Mouse (Mus musculus): ENCODE measurements around the gene Chn2. TPM values are rescaled to one million over a fixed set of nuclear protein-coding genes. Genes with fewer than 3 reads are reported as not detected.

Gene Chn2
- polyA plus RNA-seq, 1 experiment from 2014 or later, result 5.4 TPM

GRCm38 (mm10) chr6:54251401-54252191 lies 212.2 kb downstream of the Chn2 start:
- Histone ChIP-seq H3K4me2 (no peak overlapping the region), H3K4me1 (replicated peaks) (peaks cover 10% of the 10 kb centered on the region), H3K9ac (no peak overlapping the region), H3K9me3 (replicated peaks) (no peaks in the 10 kb centered on the region), H3K27me3 (no peaks in the 10 kb centered on the region), H3K36me3 (no peaks in the 10 kb centered on the region), H3K4me3 (no peak overlapping the region), H3K27ac (no peak overlapping the region)
- no peak for ATAC-seq (replicated peaks; ENCODE audit: insufficient number of reproducible peaks, insufficient read depth, low FRiP score, low read depth)
- 64% methylated on average over 17 of the region's 17 CpGs for WGBS

GRCm38 (mm10) chr6:54253206-54253605 lies 213.9 kb downstream of the Chn2 start:
- Histone ChIP-seq H3K4me3 (no peak overlapping the region), H3K27ac (no peak overlapping the region), H3K9ac (no peak overlapping the region), H3K27me3 (no peaks in the 10 kb centered on the region), H3K36me3 (no peaks in the 10 kb centered on the region), H3K9me3 (replicated peaks) (no peaks in the 10 kb centered on the region), H3K4me1 (replicated peaks) (peaks cover 10% of the 10 kb centered on the region), H3K4me2 (no peak overlapping the region)
- no peak for ATAC-seq (replicated peaks; ENCODE audit: insufficient number of reproducible peaks, insufficient read depth, low FRiP score, low read depth)
- WGBS, result 57% methylated on average over 5 of the region's 5 CpGs

GRCm38 (mm10) chr6:54253881-54254280 lies 214.5 kb downstream of the Chn2 start:
- Histone ChIP-seq H3K36me3 (no peaks in the 10 kb centered on the region), H3K9me3 (replicated peaks) (no peaks in the 10 kb centered on the region), H3K9ac (no peak overlapping the region), H3K27ac (no peak overlapping the region), H3K4me1 (replicated peaks) (peaks cover 10% of the 10 kb centered on the region), H3K27me3 (no peaks in the 10 kb centered on the region), H3K4me3 (no peak overlapping the region), H3K4me2 (no peak overlapping the region)
- ATAC-seq (replicated peaks; ENCODE audit: insufficient number of reproducible peaks, insufficient read depth, low FRiP score, low read depth), result no peak
- WGBS, result 60% methylated on average over 7 of the region's 7 CpGs

GRCm38 (mm10) chr6:54254759-54255158 lies 215.4 kb downstream of the Chn2 start:
- no peak overlapping the region for H3K27ac ChIP-seq
- 67% methylated on average over 6 of the region's 6 CpGs for whole genome bisulfite sequencing
- H3K4me3 ChIP-seq, result no peak overlapping the region
- no peaks in the 10 kb centered on the region for H3K9me3 ChIP-seq (replicated peaks)
- peaks cover 10% of the 10 kb centered on the region for H3K4me1 ChIP-seq (replicated peaks)
- no peaks in the 10 kb centered on the region for H3K36me3 ChIP-seq
- no peaks in the 10 kb centered on the region for H3K27me3 ChIP-seq
- H3K4me2 ChIP-seq, result no peak overlapping the region
- H3K9ac ChIP-seq, result no peak overlapping the region
- ATAC-seq (replicated peaks; ENCODE audit: insufficient number of reproducible peaks, insufficient read depth, low FRiP score, low read depth), result no peak

- Histone ChIP-seq H3K36me3 (no peaks in the 10 kb centered on the region), H3K4me2 (no peak overlapping the region), H3K4me1 (replicated peaks) (peaks cover 10% of the 10 kb centered on the region), H3K9ac (no peak overlapping the region), H3K4me3 (no peak overlapping the region), H3K9me3 (replicated peaks) (no peaks in the 10 kb centered on the region), H3K27me3 (no peaks in the 10 kb centered on the region), H3K27ac (no peak overlapping the region)
- 78% methylated on average over 11 of the region's 11 CpGs for WGBS
- no peak for ATAC-seq (replicated peaks; ENCODE audit: insufficient number of reproducible peaks, insufficient read depth, low FRiP score, low read depth)
These were observed 216.0 kb downstream of the Chn2 start for GRCm38 (mm10) chr6:54255321-54255720.

GRCm38 (mm10) chr6:54256397-54256796 lies 217.0 kb downstream of the Chn2 start:
- no peak overlapping the region for H3K4me3 ChIP-seq
- peaks cover 10% of the 10 kb centered on the region for H3K4me1 ChIP-seq (replicated peaks)
- H3K36me3 ChIP-seq, result no peaks in the 10 kb centered on the region
- no peaks in the 10 kb centered on the region for H3K9me3 ChIP-seq (replicated peaks)
- no peak overlapping the region for H3K27ac ChIP-seq
- 75% methylated on average over 10 of the region's 10 CpGs for WGBS
- no peak for ATAC-seq (replicated peaks; ENCODE audit: insufficient number of reproducible peaks, insufficient read depth, low FRiP score, low read depth)
- H3K27me3 ChIP-seq, result no peaks in the 10 kb centered on the region
- H3K4me2 ChIP-seq, result no peak overlapping the region
- no peak overlapping the region for H3K9ac ChIP-seq

- Histone ChIP-seq H3K27ac (no peak overlapping the region), H3K9me3 (replicated peaks) (no peaks in the 10 kb centered on the region), H3K9ac (no peak overlapping the region), H3K4me2 (no peak overlapping the region), H3K36me3 (no peaks in the 10 kb centered on the region), H3K4me1 (replicated peaks) (peaks cover 10% of the 10 kb centered on the region), H3K27me3 (no peaks in the 10 kb centered on the region), H3K4me3 (no peak overlapping the region)
- WGBS, result 76% methylated on average over 3 of the region's 3 CpGs
- ATAC-seq (replicated peaks; ENCODE audit: insufficient number of reproducible peaks, insufficient read depth, low FRiP score, low read depth), result no peak
These were observed 218.2 kb downstream of the Chn2 start for GRCm38 (mm10) chr6:54257552-54257951.

- H3K36me3 ChIP-seq, result no peaks in the 10 kb centered on the region
- no peaks in the 10 kb centered on the region for H3K9me3 ChIP-seq (replicated peaks)
- no peak for ATAC-seq (replicated peaks; ENCODE audit: insufficient number of reproducible peaks, insufficient read depth, low FRiP score, low read depth)
- H3K27ac ChIP-seq, result no peak overlapping the region
- peaks cover 9% of the 10 kb centered on the region for H3K4me1 ChIP-seq (replicated peaks)
- H3K9ac ChIP-seq, result no peak overlapping the region
- H3K27me3 ChIP-seq, result no peaks in the 10 kb centered on the region
- WGBS, result 77% methylated on average over 5 of the region's 5 CpGs
- H3K4me2 ChIP-seq, result no peak overlapping the region
- no peak overlapping the region for H3K4me3 ChIP-seq
These were observed 219.1 kb downstream of the Chn2 start for GRCm38 (mm10) chr6:54258462-54258861.

- no peak overlapping the region for H3K9ac ChIP-seq
- no peaks in the 10 kb centered on the region for H3K36me3 ChIP-seq
- no peak overlapping the region for H3K27ac ChIP-seq
- 76% methylated on average over 2 of the region's 2 CpGs for WGBS
- no peak for ATAC-seq (replicated peaks; ENCODE audit: insufficient number of reproducible peaks, insufficient read depth, low FRiP score, low read depth)
- H3K4me2 ChIP-seq, result no peak overlapping the region
- H3K9me3 ChIP-seq (replicated peaks), result no peaks in the 10 kb centered on the region
- H3K27me3 ChIP-seq, result no peaks in the 10 kb centered on the region
- no peaks in the 10 kb centered on the region for H3K4me1 ChIP-seq (replicated peaks)
- no peak overlapping the region for H3K4me3 ChIP-seq
These were observed 223.4 kb downstream of the Chn2 start for GRCm38 (mm10) chr6:54262732-54263131.

GRCm38 (mm10) chr6:54263890-54264289 lies 224.5 kb downstream of the Chn2 start:
- H3K27ac ChIP-seq, result no peak overlapping the region
- no peaks in the 10 kb centered on the region for H3K9me3 ChIP-seq (replicated peaks)
- 100% methylated on average over 2 of the region's 2 CpGs for WGBS
- no peaks in the 10 kb centered on the region for H3K4me1 ChIP-seq (replicated peaks)
- no peaks in the 10 kb centered on the region for H3K36me3 ChIP-seq
- H3K4me3 ChIP-seq, result no peak overlapping the region
- no peak overlapping the region for H3K4me2 ChIP-seq
- H3K27me3 ChIP-seq, result no peaks in the 10 kb centered on the region
- ATAC-seq (replicated peaks; ENCODE audit: insufficient number of reproducible peaks, insufficient read depth, low FRiP score, low read depth), result no peak
- H3K9ac ChIP-seq, result no peak overlapping the region

GRCm38 (mm10) chr6:54264537-54264936 lies 225.2 kb downstream of the Chn2 start:
- no peak overlapping the region for H3K4me3 ChIP-seq
- no peak overlapping the region for H3K9ac ChIP-seq
- no peak overlapping the region for H3K27ac ChIP-seq
- no peaks in the 10 kb centered on the region for H3K27me3 ChIP-seq
- ATAC-seq (replicated peaks; ENCODE audit: insufficient number of reproducible peaks, insufficient read depth, low FRiP score, low read depth), result no peak
- no peaks in the 10 kb centered on the region for H3K9me3 ChIP-seq (replicated peaks)
- H3K36me3 ChIP-seq, result no peaks in the 10 kb centered on the region
- 76% methylated on average over 7 of the region's 7 CpGs for WGBS
- no peak overlapping the region for H3K4me2 ChIP-seq
- H3K4me1 ChIP-seq (replicated peaks), result no peaks in the 10 kb centered on the region

- no peak overlapping the region for H3K9ac ChIP-seq
- H3K27ac ChIP-seq, result no peak overlapping the region
- H3K4me1 ChIP-seq (replicated peaks), result no peaks in the 10 kb centered on the region
- no peaks in the 10 kb centered on the region for H3K36me3 ChIP-seq
- 92% methylated on average over 6 of the region's 6 CpGs for WGBS
- no peak overlapping the region for H3K4me3 ChIP-seq
- no peak for ATAC-seq (replicated peaks; ENCODE audit: insufficient number of reproducible peaks, insufficient read depth, low FRiP score, low read depth)
- H3K4me2 ChIP-seq, result no peak overlapping the region
- H3K27me3 ChIP-seq, result no peaks in the 10 kb centered on the region
- no peaks in the 10 kb centered on the region for H3K9me3 ChIP-seq (replicated peaks)
These were observed 226.0 kb downstream of the Chn2 start for GRCm38 (mm10) chr6:54265384-54265783.
